In genomic region chr16:33058033-33058432, GRCm38 (mm10) we compare ENCODE assay signal across 7 mouse cellular contexts. TPM values are rescaled to one million over a fixed set of nuclear protein-coding genes. Genes with fewer than 3 reads are reported as not detected.
DNase-seq lines count a peak whose midpoint lies in the region; ATAC-seq and TF ChIP-seq lines count a peak whose summit lies in the region.

No protein-coding gene starts in this region.

- 93% methylated on average over 16 of the region's 16 CpGs for WGBS in forebrain, embryonic 12.5 days
- WGBS in liver, embryonic 12.5 days (ENCODE audit: insufficient replicate concordance), result 72% methylated on average over 16 of the region's 16 CpGs

- no peak for TF ChIP-seq CTCF in testis, adult 2 months (IDR thresholded peaks at IDR 0.05; ENCODE audit: control insufficient read depth, insufficient read depth, insufficient replicate concordance, low read depth, low read length)

- H3K9me3 ChIP-seq in forebrain, embryonic 12.5 days, result no peaks in the 10 kb centered on the region
- no peaks in the 10 kb centered on the region for H3K9me3 ChIP-seq in liver, embryonic 12.5 days (replicated peaks)

- no peak for DNase-seq in testis, postnatal 10 days (ENCODE audit: low spot score)
- no peak for DNase-seq in urinary bladder, postnatal 10 days (ENCODE audit: low spot score)
- DNase-seq in left cerebral cortex, adult 8-10 months (ENCODE audit: low spot score in 2 of 2), result no peak
- no peak for DNase-seq in gastrocnemius, adult 8-10 months (ENCODE audit: low spot score in 2 of 2)

- H3K27ac ChIP-seq in testis, adult 2 months (ENCODE audit: control insufficient read depth, insufficient read depth, low read depth, low read length), result no peak overlapping the region
- H3K27ac ChIP-seq in forebrain, embryonic 12.5 days, result no peak overlapping the region
- H3K27ac ChIP-seq in liver, embryonic 12.5 days, result peak overlapping the region; percentile 57

- H3K4me2 ChIP-seq in forebrain, embryonic 12.5 days, result peak overlapping the region; percentile 73
- peak overlapping the region; percentile 70 for H3K4me2 ChIP-seq in liver, embryonic 12.5 days

- TF ChIP-seq POLR2A in testis, adult 2 months (IDR thresholded peaks at IDR 0.05; ENCODE audit: control insufficient read depth, low read depth, low read length), result no peak

- peak overlapping the region; percentile 40; the same call in 1 of the 2 replicates for H3K9ac ChIP-seq in forebrain, embryonic 12.5 days
- H3K9ac ChIP-seq in liver, embryonic 12.5 days, result peak overlapping the region; percentile 88

- peak overlapping the region; percentile 41 for H3K4me3 ChIP-seq in testis, adult 2 months (ENCODE audit: control insufficient read depth, low read depth, low read length)
- H3K4me3 ChIP-seq in forebrain, embryonic 12.5 days (replicated peaks), result peak overlapping the region; percentile 93
- peak overlapping the region; percentile 90 for H3K4me3 ChIP-seq in liver, embryonic 12.5 days

- H3K4me1 ChIP-seq in testis, adult 2 months (ENCODE audit: control insufficient read depth, insufficient read depth, low read length), result peaks cover 4% of the 10 kb centered on the region
- H3K4me1 ChIP-seq in forebrain, embryonic 12.5 days, result peaks cover 25% of the 10 kb centered on the region
- peaks cover 53% of the 10 kb centered on the region for H3K4me1 ChIP-seq in liver, embryonic 12.5 days

- H3K27me3 ChIP-seq in testis, adult 2 months (ENCODE audit: control insufficient read depth, insufficient read depth, low read length), result no peaks in the 10 kb centered on the region
- no peaks in the 10 kb centered on the region for H3K27me3 ChIP-seq in forebrain, embryonic 12.5 days
- H3K27me3 ChIP-seq in liver, embryonic 12.5 days (replicated peaks), result no peaks in the 10 kb centered on the region

- H3K36me3 ChIP-seq in testis, adult 2 months (ENCODE audit: control insufficient read depth, insufficient read depth, low read length), result peaks cover 4% of the 10 kb centered on the region
- H3K36me3 ChIP-seq in forebrain, embryonic 12.5 days (replicated peaks), result peaks cover 31% of the 10 kb centered on the region
- H3K36me3 ChIP-seq in liver, embryonic 12.5 days, result peaks cover 36% of the 10 kb centered on the region

- ATAC-seq in forebrain, embryonic 12.5 days (ENCODE audit: low FRiP score), result no peak
- no peak for ATAC-seq in liver, embryonic 12.5 days

RNA-seq across cellular contexts. Expression of gene Rpl35a, which starts 1.8 kb away (rescaled TPM):
- polyA plus RNA-seq in testis, adult 2 months (2012; rRNA removed), result 267 and 293 TPM in 2 replicates
- 730 and 741 TPM in 2 replicates for polyA plus RNA-seq in forebrain, embryonic 12.5 days (2016; fragmentation: Nextera tagmentation; extraction: Ambion mirVana)
- 867 and 937 TPM in 2 replicates for polyA plus RNA-seq in liver, embryonic 12.5 days (2016; fragmentation: Nextera tagmentation; extraction: Ambion mirVana)
- total RNA-seq in left cerebral cortex, adult 8-10 months (2022), result 100 to 1,000 TPM; 315 to 399 (median 349) TPM
- 100 to 1,000 TPM; 247 to 303 (median 264) TPM for total RNA-seq in gastrocnemius, adult 8-10 months (2022)

RNA-seq across cellular contexts. Expression of gene Iqcg, which starts 2.0 kb away (rescaled TPM):
- 21.8 and 22.8 TPM in 2 replicates for polyA plus RNA-seq in testis, adult 2 months (2012; rRNA removed)
- 4.3 and 4.5 TPM in 2 replicates for polyA plus RNA-seq in forebrain, embryonic 12.5 days (2016; fragmentation: Nextera tagmentation; extraction: Ambion mirVana)
- polyA plus RNA-seq in liver, embryonic 12.5 days (2016; fragmentation: Nextera tagmentation; extraction: Ambion mirVana), result 1.4 and 1.7 TPM in 2 replicates
- total RNA-seq in left cerebral cortex, adult 8-10 months (2022), result 1 to 10 TPM; 3.1 to 6.3 (median 4.9) TPM
- 1 to 10 TPM; 2.7 to 6.6 (median 3.9) TPM for total RNA-seq in gastrocnemius, adult 8-10 months (2022)

RNA-seq across cellular contexts. Expression of gene Lmln, which starts 4.3 kb away (rescaled TPM):
- 7.3 and 10.8 TPM in 2 replicates for polyA plus RNA-seq in testis, adult 2 months (2012; rRNA removed)
- 3.1 and 4.4 TPM in 2 replicates for polyA plus RNA-seq in forebrain, embryonic 12.5 days (2016; fragmentation: Nextera tagmentation; extraction: Ambion mirVana)
- 1.1 and 1.2 TPM in 2 replicates for polyA plus RNA-seq in liver, embryonic 12.5 days (2016; fragmentation: Nextera tagmentation; extraction: Ambion mirVana)
- 10 to 100 TPM in 3 of 4 experiments, 1 to 10 TPM in 1; 9.2 to 14.9 (median 11.5) TPM for total RNA-seq in left cerebral cortex, adult 8-10 months (2022)
- 1 to 10 TPM; 1.2 to 4.1 (median 2.2) TPM for total RNA-seq in gastrocnemius, adult 8-10 months (2022)

Comparison
In these comparisons a context has a peak if more than half of its experiments do, and no peak if none do; other contexts are left out.
1. H3K4me3 ChIP-seq: peak in every context shown above with its lines; median percentile 93 in forebrain, embryonic 12.5 days; 90 in liver, embryonic 12.5 days; 41 in testis, adult 2 months.